Mouse (Mus musculus) heart, embryonic 16.5 days (tissue): ENCODE measurements around the gene Creb1. TPM values are rescaled to one million over a fixed set of nuclear protein-coding genes. Genes with fewer than 3 reads are reported as not detected.

Source experiments
- ATAC-seq: fragments of 200-750 bp; cut with Nextera tagmentation; replicated peaks from 2 replicates; pipeline ENCODE4 v1.8.0; 2017; ENCODE audit warnings: moderate number of reproducible peaks; ENCODE audit not compliant: insufficient read depth, low FRiP score; ENCODE audit errors: extremely low read depth
- H3K27ac ChIP-seq: fragments of 300-500 bp; sonication (generic); 2 replicates; pipeline ENCODE4 v1.5.1; 2014; ENCODE audit warnings: mild to moderate bottlenecking, low read length, control low read depth, moderate library complexity
- H3K27me3 ChIP-seq: fragments of 300-500 bp; sonication (generic); 2 replicates; pipeline ENCODE4 v1.6.1; 2014; ENCODE audit warnings: low read length, mixed read lengths; ENCODE audit not compliant: control insufficient read depth, insufficient read depth
- H3K36me3 ChIP-seq: fragments of 300-500 bp; sonication (generic); 2 replicates; pipeline ENCODE4 v1.6.1; 2014; ENCODE audit not compliant: control insufficient read depth, insufficient read depth
- H3K4me1 ChIP-seq: fragments of 300-500 bp; sonication (generic); 2 replicates; pipeline ENCODE4 v1.6.1; 2014; ENCODE audit warnings: low read length, mixed read lengths; ENCODE audit not compliant: control insufficient read depth, insufficient read depth
- H3K4me2 ChIP-seq: fragments of 300-500 bp; sonication (generic); 2 replicates; pipeline ENCODE4 v1.6.1; 2014; ENCODE audit warnings: low read depth, mild to moderate bottlenecking, control low read depth, low read length
- H3K4me3 ChIP-seq: fragments of 300-500 bp; sonication (generic); 2 replicates; pipeline ENCODE4 v1.5.1; 2014; ENCODE audit warnings: mild to moderate bottlenecking, control low read depth, low read length
- H3K9ac ChIP-seq: fragments of 300-500 bp; sonication (generic); 2 replicates; pipeline ENCODE4 v1.6.1; 2014; ENCODE audit warnings: low read length, control low read depth
- H3K9me3 ChIP-seq: fragments of 300-500 bp; sonication (generic); replicated peaks from 2 replicates; pipeline ENCODE4 v1.6.1; 2016; ENCODE audit warnings: low read length; ENCODE audit not compliant: control insufficient read depth
- WGBS: fragments of 180-500 bp; shearing (Covaris S2); extraction: QIAGEN DNeasy Blood & Tissue Kit; methylation state at CpG from one replicate; pipeline ENCODE4 v1.1.7; 2014; 5-methylcytosine and 5-hydroxymethylcytosine counted together
- polyA plus RNA-seq: library from polyadenylated mRNA; unstranded; fragments of >200 nt; fragmentation: Nextera tagmentation; extraction: Ambion mirVana; gene quantifications from 2 replicates; pipeline ENCODE4 v1.2.1, GENCODE M21; 2015

Creb1 gene
- polyA plus RNA-seq, 1 experiment from 2014 or later, result 24.0 TPM

DNA sequence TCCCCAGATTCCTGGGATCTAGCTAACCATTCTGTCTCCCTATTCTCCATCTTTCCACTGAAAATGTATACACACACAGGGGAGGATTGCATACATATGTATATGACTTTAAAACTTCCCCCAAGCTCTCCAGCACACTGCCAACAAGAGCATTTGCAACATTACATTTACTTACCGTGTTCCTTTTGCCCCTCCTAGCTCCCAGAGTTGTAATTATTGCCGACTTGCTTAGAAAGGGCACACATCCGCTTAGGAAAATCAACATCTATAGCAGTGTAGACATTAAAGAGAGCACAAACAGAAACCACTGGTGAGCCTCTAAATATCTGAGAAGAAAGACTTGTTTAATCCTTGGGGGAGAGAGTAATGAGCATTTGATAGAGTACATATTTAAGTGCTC is 85.8 kb downstream of the Creb1 start:
- peak overlapping the region; percentile 95 for H3K9ac ChIP-seq
- H3K4me2 ChIP-seq, result peak overlapping the region; percentile 91
- H3K36me3 ChIP-seq, result no peaks in the 10 kb centered on the region
- ATAC-seq, result no peak
- H3K9me3 ChIP-seq, result no peaks in the 10 kb centered on the region
- no peaks in the 10 kb centered on the region for H3K27me3 ChIP-seq
- peak overlapping the region; percentile 88 for H3K4me3 ChIP-seq
- H3K4me1 ChIP-seq, result peaks cover 13% of the 10 kb centered on the region; the same call in 1 of the 2 replicates
- WGBS, result 52% methylated on average over 3 of the region's 3 CpGs
- H3K27ac ChIP-seq, result no peak overlapping the region; the same call in 1 of the 2 replicates

DNA sequence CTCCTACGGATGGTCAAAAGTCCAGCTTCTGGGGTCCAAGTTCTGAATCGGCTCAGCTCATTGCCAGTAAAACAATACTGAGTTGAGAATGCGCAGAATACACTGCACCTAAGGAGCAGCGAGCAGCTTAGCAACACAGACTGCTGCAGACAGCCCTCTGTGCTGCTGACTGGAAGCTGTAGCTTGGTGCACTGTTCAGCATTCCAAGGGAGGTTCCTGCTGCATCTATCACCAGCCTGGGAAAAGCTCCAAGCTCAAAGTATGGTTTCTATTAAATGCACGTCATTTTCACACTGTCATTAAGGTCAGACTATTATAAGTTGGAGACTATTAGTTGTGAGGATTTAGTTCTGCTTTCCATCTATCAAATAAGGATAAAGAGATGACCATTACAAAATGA is 88.7 kb downstream of the Creb1 start:
- Histone ChIP-seq H3K27me3 (no peaks in the 10 kb centered on the region), H3K4me1 (peaks cover 13% of the 10 kb centered on the region; the same call in 1 of the 2 replicates), H3K9me3 (no peaks in the 10 kb centered on the region), H3K9ac (no peak overlapping the region), H3K36me3 (no peaks in the 10 kb centered on the region), H3K4me3 (no peak overlapping the region), H3K4me2 (no peak overlapping the region), H3K27ac (no peak overlapping the region)
- WGBS, result 69% methylated on average over 5 of the region's 5 CpGs
- ATAC-seq, result no peak

DNA sequence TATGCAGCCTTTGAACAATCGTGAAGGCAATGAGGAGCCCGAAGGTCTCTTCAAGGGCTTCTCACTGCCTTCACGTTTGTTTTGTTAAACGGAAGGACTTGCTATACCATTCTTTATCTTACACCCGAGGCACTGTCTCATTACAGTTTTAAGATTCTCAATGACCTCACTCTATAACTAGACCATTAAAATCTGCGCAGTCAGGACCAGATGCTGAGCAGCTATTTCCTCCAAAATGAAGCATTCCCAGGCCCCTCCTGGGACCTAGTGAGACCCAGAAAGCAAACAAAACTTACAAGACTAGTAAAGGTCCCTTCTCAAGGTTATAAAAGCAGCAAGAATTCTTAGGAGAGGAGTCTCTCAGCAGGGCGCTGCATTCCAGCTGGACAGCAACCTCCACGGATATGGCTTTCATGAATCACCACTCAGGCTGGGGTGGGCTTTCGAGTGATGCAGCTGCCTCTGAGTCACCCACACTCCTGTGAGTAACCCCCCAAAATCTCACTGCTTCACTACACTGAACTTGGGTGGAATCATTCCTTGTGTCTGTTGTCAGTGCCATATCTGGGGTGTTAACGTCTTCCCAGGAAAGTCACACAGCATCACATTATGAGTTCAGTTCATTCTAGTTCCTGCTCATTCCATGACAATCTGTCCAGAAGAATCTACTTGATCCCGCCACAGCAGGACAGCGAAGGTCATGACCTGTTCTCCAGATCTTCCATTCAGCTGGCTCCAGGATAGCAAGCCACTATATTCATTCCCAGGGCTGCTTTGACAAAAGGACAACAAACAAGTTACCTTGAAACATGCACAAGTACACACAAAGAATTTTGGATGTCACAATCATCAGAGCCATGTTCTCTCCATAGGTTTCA is 91.4 kb downstream of the Creb1 start:
- WGBS, result 49% methylated on average over 12 of the region's 12 CpGs
- H3K27me3 ChIP-seq, result no peaks in the 10 kb centered on the region
- H3K9ac ChIP-seq, result no peak overlapping the region
- H3K4me3 ChIP-seq, result no peak overlapping the region
- H3K27ac ChIP-seq, result no peak overlapping the region
- no peaks in the 10 kb centered on the region for H3K4me1 ChIP-seq
- H3K4me2 ChIP-seq, result no peak overlapping the region
- H3K36me3 ChIP-seq, result no peaks in the 10 kb centered on the region
- no peaks in the 10 kb centered on the region for H3K9me3 ChIP-seq
- no peak for ATAC-seq

- no peaks in the 10 kb centered on the region for H3K4me1 ChIP-seq
- H3K27ac ChIP-seq, result no peak overlapping the region
- no peaks in the 10 kb centered on the region for H3K36me3 ChIP-seq
- H3K9me3 ChIP-seq, result no peaks in the 10 kb centered on the region
- no peak for ATAC-seq
- no peaks in the 10 kb centered on the region for H3K27me3 ChIP-seq
- H3K4me2 ChIP-seq, result no peak overlapping the region
- H3K4me3 ChIP-seq, result no peak overlapping the region
- no peak overlapping the region for H3K9ac ChIP-seq
These were observed 92.8 kb downstream of the Creb1 start for GRCm38 (mm10) chr1:64625214-64625613.

DNA sequence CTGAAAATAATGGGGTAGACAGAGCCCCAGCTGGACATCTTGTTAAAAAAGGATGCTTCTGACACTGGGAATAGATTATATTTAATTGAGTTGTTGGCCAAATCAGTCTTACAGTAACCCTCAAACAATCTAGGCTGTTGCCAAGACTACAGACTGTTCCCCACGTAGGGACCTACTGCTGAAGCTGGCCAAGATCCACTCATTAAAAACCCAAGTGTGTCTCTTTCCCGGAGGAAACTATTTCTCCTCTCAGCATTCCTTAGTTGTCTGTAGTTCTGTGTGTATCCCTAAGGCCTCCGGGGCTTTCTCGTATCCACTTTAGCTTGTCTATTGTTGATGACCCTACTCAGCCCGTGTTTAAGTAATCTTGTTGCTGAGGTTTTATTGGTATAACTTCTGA is 99.1 kb downstream of the Creb1 start:
- no peak for ATAC-seq
- 62% methylated on average over 5 of the region's 5 CpGs for WGBS
- Histone ChIP-seq H3K27me3 (no peaks in the 10 kb centered on the region), H3K9me3 (no peaks in the 10 kb centered on the region), H3K4me3 (no peak overlapping the region), H3K36me3 (no peaks in the 10 kb centered on the region), H3K9ac (no peak overlapping the region), H3K27ac (no peak overlapping the region), H3K4me1 (peaks cover 4% of the 10 kb centered on the region; the same call in 1 of the 2 replicates), H3K4me2 (no peak overlapping the region)

GRCm38 (mm10) chr1:64633237-64633636 is 100.8 kb downstream of the Creb1 start:
- ATAC-seq, result no peak
- H3K4me3 ChIP-seq, result no peak overlapping the region
- H3K36me3 ChIP-seq, result no peaks in the 10 kb centered on the region
- no peaks in the 10 kb centered on the region for H3K9me3 ChIP-seq
- no peak overlapping the region for H3K27ac ChIP-seq
- H3K9ac ChIP-seq, result no peak overlapping the region
- H3K4me1 ChIP-seq, result peaks cover 4% of the 10 kb centered on the region; the same call in 1 of the 2 replicates
- H3K4me2 ChIP-seq, result no peak overlapping the region
- WGBS, result 63% methylated on average over 3 of the region's 3 CpGs
- H3K27me3 ChIP-seq, result no peaks in the 10 kb centered on the region

DNA sequence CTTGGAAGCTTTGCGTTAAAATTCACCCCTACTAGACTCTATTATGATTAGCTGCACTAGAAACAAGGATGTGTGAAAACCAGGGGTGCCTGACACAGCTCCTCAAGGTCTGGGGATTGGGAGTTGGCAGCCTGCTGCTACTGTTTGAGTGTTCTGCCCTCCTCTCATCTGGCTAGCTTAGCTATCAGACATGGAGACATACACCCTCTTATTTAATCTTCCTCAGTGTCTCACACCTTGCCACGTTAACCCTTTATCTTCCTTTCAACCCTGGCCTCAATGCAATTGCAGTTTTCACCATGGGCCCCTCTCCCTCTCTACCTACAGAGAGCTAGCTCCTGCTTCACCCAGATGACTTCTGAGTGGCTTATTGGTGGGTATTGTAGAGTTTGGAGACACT is 103.2 kb downstream of the Creb1 start:
- no peak for ATAC-seq
- H3K36me3 ChIP-seq, result no peaks in the 10 kb centered on the region
- no peaks in the 10 kb centered on the region for H3K9me3 ChIP-seq
- no peak overlapping the region for H3K9ac ChIP-seq
- WGBS, result 27% methylated on average over 2 of the region's 2 CpGs
- no peak overlapping the region for H3K4me3 ChIP-seq
- H3K27ac ChIP-seq, result no peak overlapping the region
- no peaks in the 10 kb centered on the region for H3K27me3 ChIP-seq
- peaks cover 4% of the 10 kb centered on the region; the same call in 1 of the 2 replicates for H3K4me1 ChIP-seq
- no peak overlapping the region for H3K4me2 ChIP-seq

- Histone ChIP-seq H3K9me3 (no peaks in the 10 kb centered on the region), H3K4me2 (no peak overlapping the region), H3K9ac (no peak overlapping the region), H3K27ac (no peak overlapping the region), H3K36me3 (no peaks in the 10 kb centered on the region), H3K4me1 (no peaks in the 10 kb centered on the region), H3K4me3 (no peak overlapping the region), H3K27me3 (no peaks in the 10 kb centered on the region)
- 80% methylated on average over 6 of the region's 6 CpGs for WGBS
- no peak for ATAC-seq
These were observed 106.8 kb downstream of the Creb1 start for GRCm38 (mm10) chr1:64639279-64639678.

GRCm38 (mm10) chr1:64641069-64641468 is 108.6 kb downstream of the Creb1 start:
- H3K4me2 ChIP-seq, result no peak overlapping the region
- no peak overlapping the region for H3K27ac ChIP-seq
- no peaks in the 10 kb centered on the region for H3K36me3 ChIP-seq
- H3K4me1 ChIP-seq, result no peaks in the 10 kb centered on the region
- no peak overlapping the region for H3K9ac ChIP-seq
- 85% methylated on average over 6 of the region's 6 CpGs for WGBS
- no peak for ATAC-seq
- no peaks in the 10 kb centered on the region for H3K9me3 ChIP-seq
- H3K4me3 ChIP-seq, result no peak overlapping the region
- no peaks in the 10 kb centered on the region for H3K27me3 ChIP-seq
